Mouse (Mus musculus): ENCODE results near the gene Vmn1r57.
"Not testable (repeated sequence)": the region's sequence is repeated elsewhere in the genome, so short reads cannot be mapped to it uniquely, and the experiment has no call there.

Gene Vmn1r57

DNA sequence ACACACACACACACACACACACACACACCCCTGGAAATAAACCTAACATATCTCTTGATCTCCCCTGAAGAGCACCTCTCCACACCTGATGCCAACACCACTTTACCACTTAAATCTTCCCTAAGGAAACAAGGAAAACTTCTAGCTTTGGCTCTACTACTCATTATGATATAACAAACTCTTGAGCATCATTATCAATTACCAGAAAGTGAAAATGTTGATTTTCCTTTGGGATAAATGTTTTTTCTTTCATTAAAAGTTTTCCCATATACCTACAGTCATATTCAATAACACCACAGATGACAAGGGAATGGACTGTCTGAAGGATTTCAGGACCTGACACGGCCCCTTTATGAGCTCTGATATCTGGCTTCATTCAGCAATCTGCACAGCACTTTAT lies at the start of gene Vmn1r57:
Vmn1r57 (plus strand) TSS at position 301 of the 400 bp plus-strand sequence.
- DNase-seq (ENCODE audit: extremely low read depth, insufficient read length, low spot score): not testable (repeated sequence)

DNA sequence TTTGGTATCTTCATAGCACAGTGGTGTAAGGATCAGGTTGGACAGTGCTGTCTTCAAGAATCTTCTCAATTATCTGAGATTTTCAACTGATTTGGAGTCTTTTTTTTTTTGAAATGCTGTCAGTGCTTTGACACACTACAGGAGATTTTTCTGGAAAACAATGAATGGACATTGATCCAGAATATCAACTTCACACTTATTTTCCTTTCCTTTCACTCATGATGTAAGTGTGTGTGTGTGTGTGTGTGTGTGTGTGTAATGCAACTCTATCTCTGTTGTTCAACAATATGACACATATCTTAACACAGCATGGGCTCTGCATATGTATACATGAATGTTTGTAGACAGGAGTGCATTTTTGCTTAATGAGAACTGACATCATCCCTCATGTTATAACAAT lies 21.6 kb upstream of the Vmn1r57 start, which contains the start of gene Vmn1r56:
Vmn1r56 (minus strand) TSS at position 101 of the 400 bp plus-strand sequence.
- not testable (repeated sequence) for DNase-seq (ENCODE audit: extremely low read depth, insufficient read length, low spot score)

DNA sequence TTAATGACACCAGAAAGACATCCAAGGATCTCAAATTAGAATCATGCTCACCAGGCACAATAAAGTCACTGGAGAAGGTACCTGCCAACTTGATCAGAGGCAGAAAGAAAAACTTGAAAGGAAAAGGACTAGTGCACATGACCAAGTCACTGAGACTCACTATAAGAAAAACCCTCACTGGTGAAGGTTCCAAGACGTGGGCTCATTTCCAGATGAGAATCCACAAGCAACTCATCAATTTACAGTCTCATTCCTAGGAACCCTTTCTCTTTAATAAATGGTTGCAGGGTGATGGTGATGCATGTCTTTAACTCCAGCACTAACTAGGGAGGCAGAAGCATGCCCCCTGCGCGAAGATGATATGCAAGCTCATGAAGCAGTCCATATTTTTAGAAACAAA lies 44.8 kb downstream of the Vmn1r57 start:
- DNase-seq (ENCODE audit: extremely low read depth, insufficient read length, low spot score): no peak

Data from 3134 (cell line).